Mouse (Mus musculus) skeletal muscle tissue, postnatal 0 days (tissue): ENCODE results near the gene Il1rl1. TPM values are rescaled to one million over a fixed set of nuclear protein-coding genes. Genes with fewer than 3 reads are reported as not detected.

Source experiments
- polyA plus RNA-seq: library from polyadenylated mRNA; unstranded; fragments of >200 nt; fragmentation: Nextera tagmentation; extraction: Ambion mirVana; gene quantifications from 2 replicates; pipeline ENCODE4 v1.2.1, GENCODE M21; 2015

Gene Il1rl1
- polyA plus RNA-seq, result 3.4 and 5.5 TPM in 2 replicates

DNA sequence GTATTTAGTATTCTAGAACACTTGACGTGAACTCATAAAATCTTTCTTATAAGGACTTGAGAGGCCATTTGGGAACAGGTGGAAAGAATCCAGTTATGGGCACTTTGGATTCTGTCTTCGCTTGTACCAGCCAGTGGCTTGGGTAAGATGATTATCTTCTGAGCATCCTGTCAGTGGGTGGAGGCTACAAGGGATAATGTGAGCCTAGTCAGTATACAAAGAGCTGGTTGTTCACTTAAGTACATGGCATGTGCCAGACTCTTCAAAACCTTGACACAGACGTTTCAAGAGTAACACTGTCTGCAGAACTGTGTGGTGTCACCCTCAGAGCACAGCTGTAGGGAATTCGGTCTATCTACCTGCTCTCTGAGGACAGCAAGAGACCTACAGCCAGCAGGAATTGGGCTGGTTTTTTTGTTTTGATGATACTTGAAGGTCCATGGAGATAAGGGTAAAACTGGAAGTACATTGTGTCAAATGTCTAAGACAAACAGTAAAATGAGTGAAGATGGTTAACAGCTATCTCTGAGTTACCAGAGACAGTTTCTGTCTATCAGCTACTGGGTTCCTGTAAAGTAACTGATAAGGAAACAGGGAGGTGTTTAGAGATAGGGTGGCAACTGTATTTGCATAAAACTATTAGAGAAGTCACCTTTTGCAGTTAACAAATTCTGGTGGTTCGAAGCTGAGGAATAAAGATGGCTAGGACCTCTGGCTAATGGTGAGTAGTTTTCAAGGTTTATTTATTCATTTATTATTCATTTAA lies at the start of gene Il1rl1:
TSS of gene Il1rl1 (plus strand) at position 661 of the 766 bp plus-strand sequence.

DNA sequence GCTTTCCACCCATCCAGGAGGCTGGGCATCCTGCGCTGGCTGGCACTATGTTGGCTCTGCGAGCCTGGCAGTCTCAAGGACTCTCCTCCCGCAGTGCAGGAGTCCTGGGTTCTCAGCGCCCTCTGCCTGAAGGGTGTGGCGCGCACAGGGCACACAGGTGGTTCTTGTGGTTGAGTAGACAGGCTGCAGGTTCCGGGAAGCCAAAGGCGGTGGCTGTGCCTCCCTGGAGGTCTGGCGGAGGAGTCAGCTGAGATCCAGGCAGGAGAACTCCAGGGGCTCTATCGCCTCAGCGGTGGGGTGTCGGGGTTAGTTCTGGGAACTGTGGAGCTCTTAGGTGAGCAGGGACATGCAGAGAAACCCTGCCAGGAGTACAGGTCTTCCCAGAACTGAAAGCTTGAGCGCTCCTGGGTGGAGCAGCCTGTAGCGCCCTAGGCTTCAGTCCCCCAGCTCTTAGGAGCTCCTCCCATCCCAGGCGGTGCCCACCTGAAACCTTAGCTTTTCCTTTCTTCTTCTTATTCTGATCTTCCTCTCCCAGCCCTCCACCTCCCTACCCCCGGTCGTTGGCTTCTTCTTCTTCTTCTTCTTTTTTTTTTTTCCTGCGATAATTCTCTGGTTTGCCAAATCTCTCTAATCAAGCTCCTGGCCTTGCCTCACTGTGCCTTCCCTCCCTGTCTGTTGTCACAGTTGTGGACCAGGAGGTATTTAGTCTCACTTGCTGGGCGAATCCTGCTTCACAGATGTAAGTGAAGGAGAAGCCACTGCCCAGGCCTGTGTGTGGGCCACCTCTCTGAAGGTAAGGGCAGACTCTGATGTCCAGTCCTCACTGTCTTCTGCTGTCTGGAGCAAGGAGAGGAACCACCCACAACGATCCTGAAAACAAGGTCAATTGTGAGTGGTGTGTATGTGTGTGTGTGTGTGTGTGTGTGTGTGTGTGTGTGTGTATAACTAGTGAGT lies 36.4 kb downstream of the Il1rl1 start, which contains the start of gene Il18r1:
TSS of gene Il18r1 (plus strand) at position 76 of the 954 bp plus-strand sequence.

Other genes with a start within 250 kb of the Il1rl1 start
- gene Il1r1, start 204.5 kb upstream of the Il1rl1 start, polyA plus RNA-seq, result 5.8 and 6.3 TPM in 2 replicates
- gene Il1rl2, start 105.0 kb upstream of the Il1rl1 start, polyA plus RNA-seq, result 6.1 and 6.4 TPM in 2 replicates
- 0.24 and 0.27 TPM in 2 replicates for gene Il18r1, start 36.0 kb downstream of the Il1rl1 start, polyA plus RNA-seq
- gene Il18rap, start 85.8 kb downstream of the Il1rl1 start, polyA plus RNA-seq, result 0.07 and 0.08 TPM in 2 replicates
- 0.10 and 0.12 TPM in 2 replicates for gene Slc9a4, start 150.5 kb downstream of the Il1rl1 start, polyA plus RNA-seq